Mouse (Mus musculus) kidney, embryonic 14.5 days (tissue): ENCODE measurements at regions not wholly inside any gene's neighbourhood (a gene's known extent, or its start where the extent isn't known, plus 50 kb on each side); places are given as distances from the start of the nearest gene placed in this dataset.

Source experiments
- ATAC-seq: fragments of 200-750 bp; cut with Nextera tagmentation; 2 replicates; pipeline ENCODE4 v1.8.0; 2017; ENCODE audit warnings: moderate number of reproducible peaks, mild to moderate bottlenecking, moderate TSS enrichment, moderate library complexity; ENCODE audit not compliant: low FRiP score, low TSS enrichment
- H3K27ac ChIP-seq: fragments of 300-500 bp; sonication (generic); 2 replicates; pipeline ENCODE4 v1.5.1; 2014; ENCODE audit warnings: low read depth, mild to moderate bottlenecking, low read length, moderate library complexity, mixed read lengths
- H3K27me3 ChIP-seq: fragments of 300-500 bp; sonication (generic); 2 replicates; pipeline ENCODE4 v1.6.1; 2014; ENCODE audit warnings: mild to moderate bottlenecking, low read length; ENCODE audit not compliant: control insufficient read depth, insufficient read depth
- H3K36me3 ChIP-seq: fragments of 300-500 bp; sonication (generic); 2 replicates; pipeline ENCODE4 v1.6.1; 2014; ENCODE audit warnings: low read length, mixed read lengths; ENCODE audit not compliant: control insufficient read depth, insufficient read depth
- H3K4me1 ChIP-seq: fragments of 300-500 bp; sonication (generic); 2 replicates; pipeline ENCODE4 v1.6.1; 2014; ENCODE audit warnings: low read length, mixed read lengths; ENCODE audit not compliant: control insufficient read depth, insufficient read depth
- H3K4me2 ChIP-seq: fragments of 300-500 bp; sonication (generic); replicated peaks from 2 replicates; pipeline ENCODE4 v1.6.1; 2014; ENCODE audit warnings: low read depth, mild to moderate bottlenecking, low read length
- H3K4me3 ChIP-seq: fragments of 300-500 bp; sonication (generic); 2 replicates; pipeline ENCODE4 v1.5.1; 2014; ENCODE audit warnings: mild to moderate bottlenecking, low read length
- H3K9ac ChIP-seq: fragments of 300-500 bp; sonication (generic); 2 replicates; pipeline ENCODE4 v1.6.1; 2014; ENCODE audit warnings: low read depth, mild to moderate bottlenecking, low read length, moderate library complexity
- H3K9me3 ChIP-seq: fragments of 300-500 bp; sonication (generic); 2 replicates; pipeline ENCODE4 v1.6.1; 2016; ENCODE audit warnings: low read length; ENCODE audit not compliant: control insufficient read depth
- WGBS: fragments of 180-500 bp; shearing (Covaris S2); extraction: QIAGEN DNeasy Blood & Tissue Kit; methylation state at CpG from one replicate; pipeline ENCODE4 v1.1.7; 2014; 5-methylcytosine and 5-hydroxymethylcytosine counted together

- no peaks in the 10 kb centered on the region for H3K27me3 ChIP-seq
- H3K4me2 ChIP-seq: no peak overlapping the region
- no peak overlapping the region for H3K4me3 ChIP-seq
- WGBS: 34% methylated on average over 5 of the region's 5 CpGs
- no peak overlapping the region for H3K27ac ChIP-seq
- no peaks in the 10 kb centered on the region for H3K9me3 ChIP-seq
- H3K4me1 ChIP-seq: peaks cover 6% of the 10 kb centered on the region; the same call in 1 of the 2 replicates
- no peak for ATAC-seq
- no peaks in the 10 kb centered on the region for H3K36me3 ChIP-seq
- no peak overlapping the region for H3K9ac ChIP-seq
Measured at GRCm38 (mm10) chr13:44553363-44553762, 175.9 kb upstream of the Jarid2 start.

- Histone ChIP-seq H3K36me3 (no peaks in the 10 kb centered on the region), H3K4me2 (no peak overlapping the region), H3K27ac (no peak overlapping the region), H3K27me3 (no peaks in the 10 kb centered on the region), H3K4me1 (peaks cover 6% of the 10 kb centered on the region; the same call in 1 of the 2 replicates), H3K4me3 (no peak overlapping the region), H3K9ac (no peak overlapping the region), H3K9me3 (no peaks in the 10 kb centered on the region)
- 84% methylated on average over 9 of the region's 9 CpGs for WGBS
- ATAC-seq: no peak
Measured at GRCm38 (mm10) chr13:44554686-44555463, 174.4 kb upstream of the Jarid2 start.

GRCm38 (mm10) chr13:44555979-44556378 is 173.3 kb upstream of the Jarid2 start:
- no peak overlapping the region for H3K4me2 ChIP-seq
- H3K27ac ChIP-seq: no peak overlapping the region
- H3K27me3 ChIP-seq: no peaks in the 10 kb centered on the region
- ATAC-seq: no peak
- 38% methylated on average over 6 of the region's 6 CpGs for WGBS
- no peaks in the 10 kb centered on the region for H3K36me3 ChIP-seq
- peaks cover 6% of the 10 kb centered on the region; the same call in 1 of the 2 replicates for H3K4me1 ChIP-seq
- no peak overlapping the region for H3K9ac ChIP-seq
- no peak overlapping the region for H3K4me3 ChIP-seq
- H3K9me3 ChIP-seq: no peaks in the 10 kb centered on the region

- Histone ChIP-seq H3K4me1 (peaks cover 6% of the 10 kb centered on the region; the same call in 1 of the 2 replicates), H3K9me3 (no peaks in the 10 kb centered on the region), H3K27ac (no peak overlapping the region), H3K4me3 (no peak overlapping the region), H3K36me3 (no peaks in the 10 kb centered on the region), H3K9ac (no peak overlapping the region), H3K4me2 (no peak overlapping the region), H3K27me3 (no peaks in the 10 kb centered on the region)
- no peak for ATAC-seq
- WGBS: 80% methylated on average over 12 of the region's 12 CpGs
Measured at GRCm38 (mm10) chr13:44558051-44558450, 171.2 kb upstream of the Jarid2 start.

GRCm38 (mm10) chr13:44558491-44559177 is 170.6 kb upstream of the Jarid2 start:
- Histone ChIP-seq H3K27me3 (no peaks in the 10 kb centered on the region), H3K4me1 (peaks cover 6% of the 10 kb centered on the region; the same call in 1 of the 2 replicates), H3K9ac (no peak overlapping the region), H3K36me3 (no peaks in the 10 kb centered on the region), H3K9me3 (no peaks in the 10 kb centered on the region), H3K4me2 (no peak overlapping the region), H3K27ac (no peak overlapping the region), H3K4me3 (no peak overlapping the region)
- ATAC-seq: no peak
- 81% methylated on average over 21 of the region's 21 CpGs for whole genome bisulfite sequencing

- H3K36me3 ChIP-seq: no peaks in the 10 kb centered on the region
- H3K4me1 ChIP-seq: peaks cover 6% of the 10 kb centered on the region; the same call in 1 of the 2 replicates
- no peaks in the 10 kb centered on the region for H3K27me3 ChIP-seq
- H3K4me3 ChIP-seq: no peak overlapping the region
- WGBS: 93% methylated on average over 6 of the region's 6 CpGs
- no peaks in the 10 kb centered on the region for H3K9me3 ChIP-seq
- no peak overlapping the region for H3K9ac ChIP-seq
- H3K27ac ChIP-seq: no peak overlapping the region
- H3K4me2 ChIP-seq: no peak overlapping the region
- ATAC-seq: no peak
Measured at GRCm38 (mm10) chr13:44559178-44559565, 170.1 kb upstream of the Jarid2 start.

GRCm38 (mm10) chr13:44559706-44560105 is 169.6 kb upstream of the Jarid2 start:
- no peak for ATAC-seq
- H3K4me1 ChIP-seq: peaks cover 6% of the 10 kb centered on the region; the same call in 1 of the 2 replicates
- H3K4me2 ChIP-seq: no peak overlapping the region
- H3K4me3 ChIP-seq: no peak overlapping the region
- WGBS: 35% methylated on average over 2 of the region's 2 CpGs
- no peak overlapping the region for H3K9ac ChIP-seq
- H3K27ac ChIP-seq: no peak overlapping the region
- H3K9me3 ChIP-seq: no peaks in the 10 kb centered on the region
- H3K27me3 ChIP-seq: no peaks in the 10 kb centered on the region
- no peaks in the 10 kb centered on the region for H3K36me3 ChIP-seq

GRCm38 (mm10) chr13:44564705-44565104 is 164.6 kb upstream of the Jarid2 start:
- Histone ChIP-seq H3K4me1 (no peaks in the 10 kb centered on the region), H3K27ac (no peak overlapping the region), H3K36me3 (no peaks in the 10 kb centered on the region), H3K27me3 (no peaks in the 10 kb centered on the region), H3K4me3 (no peak overlapping the region), H3K4me2 (no peak overlapping the region), H3K9me3 (no peaks in the 10 kb centered on the region), H3K9ac (no peak overlapping the region)
- 39% methylated on average over 11 of the region's 11 CpGs for WGBS
- no peak; the same call in 1 of the 2 replicates for ATAC-seq

GRCm38 (mm10) chr13:44567696-44568095 is 161.6 kb upstream of the Jarid2 start:
- Histone ChIP-seq H3K4me2 (no peak overlapping the region), H3K27ac (no peak overlapping the region), H3K4me1 (no peaks in the 10 kb centered on the region), H3K9ac (no peak overlapping the region), H3K4me3 (no peak overlapping the region), H3K27me3 (no peaks in the 10 kb centered on the region), H3K36me3 (no peaks in the 10 kb centered on the region), H3K9me3 (peaks cover 4% of the 10 kb centered on the region; the same call in 1 of the 2 replicates)
- no peak for ATAC-seq
- WGBS: 66% methylated on average over 2 of the region's 2 CpGs
